In the genomic region with DNA sequence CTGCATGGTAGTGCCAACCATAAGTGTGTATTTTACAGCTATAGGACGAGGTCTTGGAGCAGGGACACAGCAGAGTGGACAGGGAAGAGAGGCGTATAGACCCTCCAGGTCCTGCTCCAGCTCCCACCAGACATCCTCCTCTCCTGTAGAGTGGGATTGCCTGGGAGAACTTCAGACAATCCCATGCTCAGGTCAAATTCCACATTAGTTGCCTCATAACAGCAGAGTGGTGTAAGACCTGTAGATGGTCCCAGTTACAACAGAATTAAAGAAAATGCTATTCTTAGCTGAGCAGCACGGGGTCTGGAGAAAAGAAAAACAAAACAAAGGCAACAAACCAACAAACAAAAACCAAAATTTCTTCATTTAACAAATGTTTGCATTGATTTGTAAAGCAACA, we compare ENCODE assay signal across 12 mouse cellular contexts. TPM values are rescaled to one million over a fixed set of nuclear protein-coding genes. Genes with fewer than 3 reads are reported as not detected.
DNase-seq lines count a peak whose midpoint lies in the region; ATAC-seq and TF ChIP-seq lines count a peak whose summit lies in the region.
"Had no signal": no experiment of that assay in that cellular context is flagged by ENCODE, and none has a peak within 500 bp of the region (broad histone marks: within the 10 kb centered on the region; RNA-seq: fewer than 3 reads in every experiment).

No protein-coding gene starts in this region.

- no peak overlapping the region for H3K27ac ChIP-seq in kidney, embryonic 15.5 days
- H3K27ac ChIP-seq in kidney, adult 2 months (ENCODE audit: insufficient read depth, low read depth, low read length), result no peak overlapping the region
- H3K27ac ChIP-seq in cortical plate, adult 2 months (ENCODE audit: insufficient read depth, low read length), result no peak overlapping the region
- no peak overlapping the region for H3K27ac ChIP-seq in intestine, embryonic 14.5 days (ENCODE audit: low read depth)

- intact Hi-C loops in left cerebral cortex, postnatal 36 days (cut with DNase I), result loop anchor here (5.0 kb wide), 1 partner anchor 35 kb away; no protein-coding TSS in a partner anchor

- peaks cover 26% of the 10 kb centered on the region for H3K4me1 ChIP-seq in kidney, embryonic 15.5 days
- H3K4me1 ChIP-seq in kidney, adult 2 months (ENCODE audit: control insufficient read depth, insufficient read depth, low read length), result peaks cover 17% of the 10 kb centered on the region; the same call in 1 of the 2 replicates
- H3K4me1 ChIP-seq in cortical plate, adult 2 months (ENCODE audit: control insufficient read depth, insufficient read depth, low read length), result peaks cover 3% of the 10 kb centered on the region; the same call in 1 of the 2 replicates
- peaks cover 19% of the 10 kb centered on the region for H3K4me1 ChIP-seq in intestine, embryonic 14.5 days (replicated peaks; ENCODE audit: control insufficient read depth, insufficient read depth, low read length)

- no peak for TF ChIP-seq POLR2A in kidney, adult 2 months (IDR thresholded peaks at IDR 0.05; ENCODE audit: low read depth, low read length)
- TF ChIP-seq POLR2A in cortical plate, adult 2 months (IDR thresholded peaks at IDR 0.05; ENCODE audit: extremely low read depth, insufficient read depth, low read length), result no peak
- TF ChIP-seq POLR2A in myocyte (IDR thresholded peaks at IDR 0.05; ENCODE audit: insufficient read length, low read depth), result no peak

- no peak overlapping the region for H3K4me3 ChIP-seq in kidney, embryonic 15.5 days (replicated peaks)
- no peak overlapping the region for H3K4me3 ChIP-seq in kidney, adult 2 months (ENCODE audit: insufficient read depth, low read depth, low read length)
- H3K4me3 ChIP-seq in cortical plate, adult 2 months (ENCODE audit: insufficient read depth, low read length), result peak overlapping the region; percentile 82
- H3K4me3 ChIP-seq in intestine, embryonic 14.5 days (ENCODE audit: low read depth, low read length), result no peak overlapping the region
- no peak overlapping the region for H3K4me3 ChIP-seq in myocyte

- H3K4me2 ChIP-seq in kidney, embryonic 15.5 days, result 0 out of 2 replicates have a peak overlapping the region, but pooled peaks have one; percentile 4
- H3K4me2 ChIP-seq in intestine, embryonic 14.5 days (ENCODE audit: low read length), result peak overlapping the region; percentile 57
- H3K4me2 ChIP-seq in myocyte (ENCODE audit: low read depth), result peak overlapping the region; percentile 55

- no peaks in the 10 kb centered on the region for H3K9me3 ChIP-seq in kidney, embryonic 15.5 days (replicated peaks)
- no peaks in the 10 kb centered on the region for H3K9me3 ChIP-seq in intestine, embryonic 14.5 days (ENCODE audit: control insufficient read depth, low read length)

- H3K36me3 ChIP-seq in kidney, embryonic 15.5 days, result no peaks in the 10 kb centered on the region
- H3K36me3 ChIP-seq in kidney, adult 2 months (ENCODE audit: control insufficient read depth, insufficient read depth, low read length), result no peaks in the 10 kb centered on the region
- no peaks in the 10 kb centered on the region for H3K36me3 ChIP-seq in intestine, embryonic 14.5 days (ENCODE audit: control insufficient read depth, insufficient read depth, low read length)
- no peaks in the 10 kb centered on the region for H3K36me3 ChIP-seq in myocyte (ENCODE audit: control insufficient read depth, insufficient read depth)

- ATAC-seq in kidney, embryonic 15.5 days (replicated peaks; ENCODE audit: low FRiP score), result no peak
- ATAC-seq in intestine, embryonic 14.5 days (replicated peaks; ENCODE audit: low FRiP score, low TSS enrichment, low read depth), result no peak

- TF ChIP-seq CTCF in kidney, adult 2 months (conservative IDR thresholded peaks at IDR 0.05; ENCODE audit: insufficient read depth, insufficient read length, low read depth, low read length), result no peak
- TF ChIP-seq CTCF in cortical plate, adult 2 months (IDR thresholded peaks at IDR 0.05; ENCODE audit: extremely low read depth, insufficient read depth, low read length), result no peak

- H3K27me3 ChIP-seq in kidney, embryonic 15.5 days, result no peaks in the 10 kb centered on the region
- no peaks in the 10 kb centered on the region for H3K27me3 ChIP-seq in kidney, adult 2 months (replicated peaks; ENCODE audit: control insufficient read depth, insufficient read depth, low read length)
- H3K27me3 ChIP-seq in intestine, embryonic 14.5 days (replicated peaks; ENCODE audit: control insufficient read depth, insufficient read depth, low read length), result no peaks in the 10 kb centered on the region
- no peaks in the 10 kb centered on the region for H3K27me3 ChIP-seq in myocyte (ENCODE audit: control insufficient read depth, insufficient read depth, insufficient read length)

- WGBS in kidney, embryonic 15.5 days, result 66% methylated on average over 3 of the region's 3 CpGs
- WGBS in kidney, adult 2 months, result 89% methylated on average over 3 of the region's 3 CpGs
- WGBS in intestine, embryonic 14.5 days, result 63% methylated on average over 3 of the region's 3 CpGs

- H3K9ac ChIP-seq in kidney, embryonic 15.5 days, result no peak overlapping the region
- H3K9ac ChIP-seq in intestine, embryonic 14.5 days (ENCODE audit: low read length), result no peak overlapping the region

- no peak for DNase-seq in kidney, adult 2 months
- no peak for DNase-seq in intestine, embryonic 14.5 days (ENCODE audit: low spot score)
- no peak for DNase-seq in left cerebral cortex, postnatal 36 days (ENCODE audit: low spot score in 2 of 2)
- DNase-seq in MN1 (ENCODE audit: low spot score), result no peak
- DNase-seq: adrenal gland, postnatal 14 days; cerebellum, postnatal 10 days; heart, postnatal 14 days; layer of hippocampus, postnatal 36 days; thymus, postnatal 14 days had no signal

- peaks cover 20% of the 10 kb centered on the region for H3K79me2 ChIP-seq in myocyte (ENCODE audit: control insufficient read depth, insufficient read depth)

- no peak overlapping the region for H3ac ChIP-seq in myocyte (ENCODE audit: control insufficient read depth, insufficient read length)

TF ChIP-seq in myocyte, 11 proteins besides CTCF, POLR2A, EP300 and RAD21:
- TF ChIP-seq USF1 (IDR thresholded peaks at IDR 0.05; ENCODE audit: low read depth), result no peak
- TF ChIP-seq CEBPB (IDR thresholded peaks at IDR 0.05; ENCODE audit: insufficient read depth, poor library complexity, severe bottlenecking), result no peak
- TF ChIP-seq SRF (IDR thresholded peaks at IDR 0.05; ENCODE audit: control insufficient read depth, insufficient read length, low read depth), result no peak
- TF ChIP-seq TCF12 (IDR thresholded peaks at IDR 0.05; ENCODE audit: insufficient read depth, poor library complexity, severe bottlenecking), result no peak

RNA-seq across cellular contexts. Expression of a gene that starts 2.3 kb away (rescaled TPM):
- polyA plus RNA-seq in kidney, embryonic 15.5 days (2015; fragmentation: Nextera tagmentation; extraction: Ambion mirVana), result 38.6 and 43.3 TPM in 2 replicates
- 47.1 and 56.4 TPM in 2 replicates for polyA plus RNA-seq in kidney, adult 2 months (2012; rRNA removed)
- 69.9 and 77.0 TPM in 2 replicates for polyA plus RNA-seq in cortical plate, adult 2 months (2012; rRNA removed)
- 90.5 and 93.5 TPM in 2 replicates for polyA plus RNA-seq in intestine, embryonic 14.5 days (2014; fragmentation: Nextera tagmentation; extraction: Ambion mirVana)
- polyA plus RNA-seq in myocyte (2012; fragmentation: generic; extraction: Trizol), result 27.5 TPM
- 10 to 100 TPM; 54.1 to 54.9 TPM for total RNA-seq in left cerebral cortex, postnatal 36 days (2021)

Comparison
In these comparisons a context has a peak if more than half of its experiments do, and no peak if none do; other contexts are left out.
1. H3K4me2 ChIP-seq: peak in every context shown above with its lines; median percentile 57 in intestine, embryonic 14.5 days; 55 in myocyte; 4 in kidney, embryonic 15.5 days.